Mouse (Mus musculus): ENCODE results near the gene Hcfc1r1.

- no peak for TF ChIP-seq CTCF (IDR thresholded peaks at IDR 0.05; ENCODE audit: low read depth)
- TF ChIP-seq EP300 (optimal IDR thresholded peaks at IDR 0.05), result no peak
Observed at GRCm38 (mm10) chr17:23677236-23677679, 3.9 kb downstream of the Hcfc1r1 start, which contains the start of gene Tnfrsf12a.

Data from stomach, postnatal 0 days (tissue).